Mouse (Mus musculus): Measurements from ENCODE around the gene Sel1l. TPM values are rescaled to one million over a fixed set of nuclear protein-coding genes. Genes with fewer than 3 reads are reported as not detected.

The Sel1l gene
- 100 to 1,000 TPM; 162 to 163 TPM for total RNA-seq (2021)

DNA sequence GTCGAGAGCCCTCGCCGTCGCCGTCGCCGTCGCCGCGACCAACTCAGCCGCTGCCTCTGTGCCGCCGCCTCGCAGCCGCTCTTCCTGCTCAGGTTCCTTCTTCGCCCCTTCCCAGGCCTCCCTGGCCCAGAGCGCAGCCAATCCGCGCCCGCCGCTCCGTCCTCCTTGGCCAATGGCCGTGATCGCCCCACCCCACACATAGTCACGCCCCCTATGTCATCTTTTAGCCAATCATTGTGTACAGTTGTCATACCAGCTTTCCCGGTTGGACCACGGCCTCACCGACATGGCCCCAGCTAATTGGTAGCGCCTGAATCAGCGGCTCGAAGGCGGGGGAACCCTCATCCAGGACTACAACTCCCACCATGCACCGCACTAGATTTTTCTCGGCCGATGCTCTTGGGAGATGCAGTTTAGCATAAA lies at the start of gene Sel1l:
Gene Sel1l (minus strand): TSS at position 113 of the 423 bp plus-strand sequence.
- DNase-seq (ENCODE audit: low spot score in 2 of 2), result peak; percentile 98 to 100
- intact Hi-C loops (cut with DNase I), result no loop called here

DNA sequence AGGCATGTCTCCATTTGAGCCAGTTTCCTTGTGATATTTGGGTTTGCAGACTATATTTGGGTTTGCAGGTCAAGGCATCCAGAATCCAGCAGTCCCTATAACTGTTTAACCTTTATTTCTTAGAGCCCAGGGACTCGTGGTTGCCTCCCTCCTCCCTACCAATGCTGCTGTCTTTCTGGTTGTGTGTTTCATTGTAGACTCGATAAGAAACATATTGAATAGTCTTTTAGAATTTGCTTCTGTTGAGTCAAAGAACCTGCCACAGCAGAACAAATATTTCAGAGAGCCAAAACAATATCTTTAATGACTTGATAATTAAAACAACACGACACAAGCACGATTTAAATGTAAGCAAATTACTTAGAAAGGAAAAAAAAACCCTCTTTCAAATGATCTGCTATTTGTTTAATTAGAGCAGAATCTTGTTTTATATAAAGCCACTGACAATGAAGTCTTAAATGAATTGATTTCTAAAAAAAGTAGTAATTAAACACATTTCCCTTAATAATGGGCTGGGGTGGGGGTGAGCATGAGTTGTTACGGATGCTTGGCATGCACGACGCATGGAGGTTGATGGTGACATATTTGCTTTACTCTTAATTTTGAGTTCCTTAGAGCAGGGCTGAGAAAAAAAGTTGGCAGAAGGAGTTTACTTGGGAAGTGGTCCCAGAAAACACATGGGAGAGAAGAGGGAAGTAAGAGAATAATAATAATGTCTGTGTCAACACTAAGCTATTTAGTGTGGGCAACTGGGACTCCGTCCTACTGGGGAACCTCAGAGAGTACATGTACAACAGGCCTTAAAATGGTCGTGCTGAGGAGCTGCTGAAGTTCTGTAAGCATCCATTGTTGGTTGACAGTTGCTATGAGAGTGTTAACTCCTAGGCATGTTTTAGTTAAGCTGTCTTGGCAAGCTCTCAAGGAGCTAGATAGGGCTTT lies 43.9 kb upstream of the Sel1l start:
- intact Hi-C loops (cut with DNase I), result no loop called here
- DNase-seq (ENCODE audit: low spot score in 2 of 2), result no peak

DNA sequence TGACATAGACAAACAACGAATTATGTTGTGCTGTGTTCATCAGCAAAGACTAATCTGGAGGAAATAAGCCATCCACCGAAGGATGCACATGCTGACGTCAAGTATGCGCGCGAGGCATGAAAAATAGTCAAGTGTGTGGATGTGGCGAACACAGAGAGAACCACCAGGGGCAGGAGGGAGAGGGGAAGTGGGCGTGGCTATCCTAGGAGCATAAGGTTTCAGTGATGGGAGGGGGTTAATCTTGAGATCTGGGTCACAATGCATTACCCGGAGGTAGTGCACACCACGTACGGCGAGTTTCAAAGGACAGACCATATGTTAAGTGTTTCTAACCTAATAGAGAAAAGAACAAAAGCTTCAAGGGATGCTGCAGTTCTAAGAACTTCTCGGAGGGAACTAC lies 31.5 kb upstream of the Sel1l start:
- intact Hi-C loops (cut with DNase I), result no loop called here
- no peak for DNase-seq (ENCODE audit: low spot score in 2 of 2)

DNA sequence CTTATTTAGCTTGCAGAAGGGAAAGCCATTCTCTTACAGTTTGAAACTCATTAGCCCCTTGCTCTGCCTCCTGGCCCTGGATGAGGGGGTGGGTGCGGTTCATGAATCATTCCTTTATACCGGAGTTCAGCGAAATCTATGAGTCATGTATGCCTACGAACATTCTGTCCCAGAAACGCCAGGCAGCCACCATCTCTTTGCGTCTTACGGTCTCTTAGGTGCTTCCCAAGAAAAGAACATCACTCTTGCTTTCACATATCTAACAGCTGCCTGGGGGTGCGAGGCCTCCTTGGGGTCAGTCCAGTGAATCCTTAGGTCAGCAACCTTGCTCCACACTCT lies 29.9 kb upstream of the Sel1l start:
- intact Hi-C loops (cut with DNase I), result no loop called here
- peak; percentile 63 to 92 for DNase-seq (ENCODE audit: low spot score in 2 of 2)

DNA sequence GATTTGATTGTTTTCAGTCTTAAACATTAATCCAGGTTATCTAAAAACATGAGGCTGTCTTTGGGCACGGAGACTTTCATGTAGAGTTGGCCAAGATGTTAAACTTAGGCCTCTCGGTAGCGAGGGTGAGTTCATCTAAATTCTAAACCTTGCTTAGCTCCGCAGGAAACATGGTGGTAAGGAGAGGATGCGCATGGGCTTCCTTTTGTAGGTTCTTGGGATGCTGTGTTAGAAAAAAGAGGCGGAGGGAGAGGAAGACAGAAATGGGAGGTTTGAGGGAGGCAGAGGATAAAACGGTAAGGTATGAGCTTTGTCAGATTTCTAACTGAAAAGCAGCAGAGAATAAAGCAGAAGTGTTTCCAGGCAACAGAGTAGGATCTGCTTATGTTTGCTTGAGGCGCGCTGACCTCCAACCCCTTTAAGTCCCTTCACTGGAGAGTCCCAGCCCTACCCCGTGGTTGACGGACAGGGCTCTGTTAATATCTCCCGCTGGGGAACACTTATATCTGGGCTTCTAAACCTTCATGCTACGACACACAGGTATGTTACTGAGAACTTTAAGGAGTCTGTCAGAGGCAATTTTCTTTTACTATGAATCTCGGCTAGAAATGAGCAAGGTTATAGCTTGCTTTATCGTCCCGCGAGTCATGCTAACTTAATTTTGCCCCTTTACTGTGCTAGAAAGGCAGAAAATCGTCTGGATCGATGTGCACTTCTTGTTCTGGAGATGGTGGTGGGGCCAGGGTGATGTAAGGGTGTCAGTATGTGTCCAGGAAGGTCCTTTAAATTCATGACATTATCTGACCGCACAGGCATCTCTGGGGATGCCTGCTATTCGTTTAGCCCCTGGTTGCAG lies 29.3 kb upstream of the Sel1l start:
- peak in 1 of 2 experiments; percentile 28 for DNase-seq (ENCODE audit: low spot score in 2 of 2)
- intact Hi-C loops (cut with DNase I), result no loop called here

DNA sequence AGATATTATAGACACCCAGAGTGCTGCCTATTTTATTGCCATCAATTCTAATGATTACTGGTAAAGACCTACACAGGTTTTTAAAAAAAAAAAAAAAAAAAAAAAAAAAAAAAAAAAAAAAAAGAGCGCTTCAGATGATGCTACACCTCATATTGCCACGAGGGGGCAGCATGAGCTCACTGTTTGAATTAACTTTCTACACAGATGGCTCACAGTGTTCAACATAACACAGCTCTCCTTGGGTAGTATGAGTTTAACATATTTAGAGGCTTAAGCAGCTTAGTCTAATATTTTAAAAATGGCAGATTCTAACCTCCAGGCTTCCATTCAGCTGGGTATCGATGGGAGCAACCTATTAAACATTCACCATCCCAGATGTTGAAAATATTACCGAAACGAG lies 28.7 kb upstream of the Sel1l start:
- intact Hi-C loops (cut with DNase I), result loop anchor here (2.0 kb wide), 1 partner anchor 425 kb away; no protein-coding TSS in a partner anchor
- peak; percentile 48 to 58 for DNase-seq (ENCODE audit: low spot score in 2 of 2)

DNA sequence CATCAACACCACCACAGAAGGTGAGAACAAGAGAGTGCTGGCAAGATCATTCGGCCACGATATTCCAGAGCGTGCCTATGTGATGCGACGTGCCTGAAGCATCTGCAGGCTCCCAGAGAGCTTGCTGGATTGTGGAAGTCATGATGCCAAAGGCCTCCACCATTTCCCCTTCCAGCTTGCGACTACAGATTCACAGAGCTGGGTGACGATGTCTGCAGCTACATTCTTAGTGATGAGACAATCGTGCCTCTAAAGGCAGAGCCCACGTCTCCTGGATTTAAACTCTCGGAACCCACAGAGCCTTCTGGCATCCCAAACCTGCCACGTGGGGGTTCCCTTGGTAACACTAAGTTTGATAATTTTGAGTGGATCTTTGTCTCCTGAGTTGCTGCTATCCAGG lies 21.7 kb upstream of the Sel1l start:
- DNase-seq (ENCODE audit: low spot score in 2 of 2), result peak in 1 of 2 experiments; percentile 65
- intact Hi-C loops (cut with DNase I), result no loop called here

DNA sequence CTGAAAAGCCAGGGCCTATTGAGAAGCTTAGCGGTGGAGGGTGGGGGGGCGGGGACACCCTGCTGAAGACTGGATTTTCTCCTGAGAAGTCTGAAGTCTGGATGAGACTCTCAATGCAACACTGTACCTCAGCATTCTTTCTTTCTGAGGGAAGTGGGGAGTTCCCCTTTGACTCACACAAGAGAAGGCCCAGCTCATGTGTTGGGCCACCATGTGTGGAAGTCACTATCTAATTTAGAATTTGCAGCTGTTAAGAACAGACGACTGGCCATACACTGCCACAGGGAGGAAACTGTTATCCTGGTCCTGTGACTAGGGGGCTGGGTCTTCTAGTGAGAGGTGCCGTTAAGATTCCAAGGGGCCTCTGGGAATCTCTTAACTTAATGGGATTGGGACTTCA lies 20.4 kb upstream of the Sel1l start:
- intact Hi-C loops (cut with DNase I), result no loop called here
- no peak for DNase-seq (ENCODE audit: low spot score in 2 of 2)

DNA sequence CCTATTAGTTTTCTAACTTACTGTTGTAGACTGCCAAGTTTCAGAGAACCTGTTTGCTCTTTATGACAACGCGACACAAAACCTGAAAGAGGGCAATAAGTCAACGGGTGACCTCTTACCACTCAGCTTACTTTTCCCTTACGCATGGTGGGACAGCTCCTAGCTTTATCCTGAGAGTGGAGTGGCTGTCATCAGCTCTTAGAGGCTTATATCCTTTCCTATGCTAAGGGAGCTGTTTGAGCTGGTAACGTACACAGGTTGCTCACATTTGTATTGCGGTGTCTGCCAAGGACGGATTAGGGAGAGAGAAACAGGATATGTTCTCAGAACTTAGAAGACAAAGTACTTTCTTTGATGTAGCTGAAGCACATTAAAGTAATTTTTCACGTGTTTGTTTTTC lies 5.4 kb upstream of the Sel1l start:
- DNase-seq (ENCODE audit: low spot score in 2 of 2), result no peak
- intact Hi-C loops (cut with DNase I), result no loop called here

DNA sequence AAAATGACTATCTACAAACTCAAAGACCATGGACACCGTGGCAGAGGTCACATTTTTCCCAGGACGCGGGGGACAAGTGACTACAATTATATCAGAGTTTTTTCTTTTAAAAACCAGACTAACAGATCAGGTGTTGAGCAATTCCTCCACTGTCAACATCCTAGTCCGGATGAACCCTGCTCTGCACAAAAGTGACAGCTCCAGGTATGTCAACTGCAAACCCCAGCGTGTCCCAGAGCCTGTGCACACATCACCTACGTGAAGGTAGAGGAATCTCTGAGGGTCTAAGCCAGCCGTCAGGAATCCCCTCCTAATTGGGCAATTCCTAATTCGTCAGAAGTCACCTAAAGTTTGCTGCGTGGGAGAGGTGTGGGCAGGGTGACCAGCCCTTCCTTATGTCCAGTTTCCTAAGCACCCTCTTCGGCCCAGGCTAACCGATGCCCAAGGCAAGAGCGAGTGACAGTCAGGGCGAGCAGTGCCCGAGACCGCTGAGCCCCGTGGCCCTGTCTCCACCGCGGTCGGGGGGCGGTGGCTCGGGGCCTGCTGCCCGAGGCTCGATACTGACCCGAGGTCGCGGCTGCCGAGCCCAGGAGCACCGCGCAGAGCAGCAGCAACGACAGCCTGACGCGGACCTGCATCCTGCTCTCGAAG lies 438 bp downstream of the Sel1l start:
- no peak for DNase-seq (ENCODE audit: low spot score in 2 of 2)
- intact Hi-C loops (cut with DNase I), result no loop called here

DNA sequence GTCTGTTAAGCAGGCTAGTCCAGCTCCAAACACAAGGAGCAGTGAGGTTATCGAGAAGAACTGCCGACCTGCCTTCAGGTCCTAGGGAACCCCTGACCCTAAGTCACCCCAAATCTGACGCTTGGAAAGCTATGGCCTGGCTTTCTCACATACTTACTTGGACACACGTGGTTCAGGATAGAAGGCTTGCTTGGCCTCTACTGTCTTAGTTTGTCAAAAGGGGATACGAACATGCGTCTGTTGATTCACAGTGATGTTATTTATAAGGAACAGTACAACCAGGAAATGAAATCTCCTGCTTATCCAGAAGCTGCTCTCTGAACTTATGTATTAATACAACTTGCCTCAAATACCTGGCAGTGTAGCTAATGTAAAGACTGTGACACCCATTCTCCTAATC lies 2.9 kb downstream of the Sel1l start:
- intact Hi-C loops (cut with DNase I), result no loop called here
- DNase-seq (ENCODE audit: low spot score in 2 of 2), result no peak

DNA sequence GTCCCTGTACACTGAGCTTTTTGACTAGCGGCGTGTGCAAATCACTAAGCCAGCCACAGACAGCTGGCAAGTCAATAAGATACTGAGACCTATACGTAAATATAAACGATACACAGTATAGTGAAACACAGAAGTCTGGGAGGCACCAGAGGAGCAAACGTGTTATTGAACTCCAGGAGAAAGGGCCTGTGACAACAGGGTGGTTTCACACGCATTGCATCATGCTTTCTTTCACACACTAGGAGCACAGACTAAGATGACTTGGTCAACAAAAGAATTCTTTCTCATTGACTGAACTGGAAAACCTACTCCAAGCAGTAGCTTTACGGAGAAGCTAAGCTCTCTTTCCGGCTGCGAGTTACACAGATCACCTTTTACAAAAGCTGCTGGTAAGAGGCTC lies 3.6 kb downstream of the Sel1l start:
- intact Hi-C loops (cut with DNase I), result no loop called here
- DNase-seq (ENCODE audit: low spot score in 2 of 2), result no peak

DNA sequence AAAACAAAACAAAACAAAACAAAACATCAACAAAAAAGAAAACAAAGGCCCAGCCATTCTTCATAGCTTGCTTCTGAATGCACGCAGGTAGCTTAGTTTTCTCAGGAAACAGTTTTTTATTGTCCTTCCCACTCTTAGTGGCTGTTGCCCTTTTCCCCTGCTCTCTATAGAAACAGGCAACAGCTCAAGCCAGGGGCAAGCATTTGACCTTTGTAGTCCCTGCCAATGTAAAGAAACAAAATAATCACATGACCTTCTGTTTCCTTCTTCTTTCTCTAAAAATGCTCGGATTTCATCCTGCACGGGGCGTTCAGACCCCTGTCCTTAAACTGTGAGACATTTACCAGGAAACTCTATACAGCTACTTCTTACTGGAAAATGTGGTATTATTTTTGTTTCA lies 4.4 kb downstream of the Sel1l start:
- DNase-seq (ENCODE audit: low spot score in 2 of 2), result no peak
- intact Hi-C loops (cut with DNase I), result no loop called here

DNA sequence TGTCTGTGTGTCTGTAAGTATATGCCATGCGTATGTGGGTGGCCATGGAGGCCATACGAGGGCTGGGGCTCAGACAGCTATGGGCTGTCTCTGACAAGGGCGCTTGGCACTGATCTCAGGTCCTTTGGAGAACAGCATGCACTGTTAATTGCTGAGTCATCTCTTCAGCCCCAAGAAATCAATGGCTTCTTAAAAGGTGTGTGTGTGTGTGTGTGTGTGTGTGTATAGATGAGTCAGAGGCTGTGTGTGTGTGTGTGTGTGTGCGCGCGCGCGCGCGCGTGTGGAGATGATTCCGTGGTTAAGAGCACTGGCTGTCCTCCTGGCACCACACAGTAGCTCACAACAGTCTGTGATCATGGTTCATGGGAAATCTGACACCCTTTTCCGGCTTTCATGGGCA lies 5.1 kb downstream of the Sel1l start:
- intact Hi-C loops (cut with DNase I), result no loop called here
- no peak for DNase-seq (ENCODE audit: low spot score in 2 of 2)

DNA sequence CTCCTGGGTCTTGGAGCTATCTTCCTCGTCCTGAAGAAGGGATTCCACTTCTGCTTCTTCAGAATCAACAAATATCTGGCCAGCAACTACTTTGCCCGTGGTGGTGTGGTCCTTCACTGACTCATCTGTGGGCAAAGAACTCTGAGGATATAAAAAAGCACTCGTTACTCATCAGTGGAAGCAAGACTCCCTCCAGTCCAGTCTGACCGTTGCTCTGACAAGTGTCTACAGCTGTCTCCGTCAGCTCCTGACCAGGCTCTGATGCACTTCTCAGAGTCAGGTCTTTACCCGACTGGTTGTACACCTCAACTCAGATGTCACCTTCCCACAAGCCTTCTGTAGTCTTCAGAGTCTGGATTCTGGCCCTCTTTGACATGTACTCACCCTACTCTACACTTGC lies 7.2 kb downstream of the Sel1l start:
- DNase-seq (ENCODE audit: low spot score in 2 of 2), result no peak
- intact Hi-C loops (cut with DNase I), result no loop called here

DNA sequence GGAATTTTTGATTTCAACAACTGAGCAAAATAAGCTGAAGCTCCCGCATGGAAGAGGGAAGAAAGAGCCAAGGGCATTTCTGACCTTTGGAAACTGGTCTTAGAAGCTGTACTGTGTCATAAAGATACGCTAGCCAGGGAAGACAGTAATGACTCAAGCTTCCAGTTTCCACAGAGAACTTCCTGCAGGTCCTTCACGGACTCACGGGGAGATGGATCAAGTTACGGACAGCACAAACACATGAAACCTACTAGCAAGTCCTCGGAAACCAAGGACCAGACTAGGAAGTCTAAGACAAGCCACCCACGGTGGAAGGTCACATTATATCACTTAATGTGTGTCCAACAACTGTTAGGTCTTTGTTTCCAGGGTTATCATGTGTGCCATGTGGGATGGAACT lies 10.7 kb downstream of the Sel1l start:
- intact Hi-C loops (cut with DNase I), result no loop called here
- DNase-seq (ENCODE audit: low spot score in 2 of 2), result no peak

DNA sequence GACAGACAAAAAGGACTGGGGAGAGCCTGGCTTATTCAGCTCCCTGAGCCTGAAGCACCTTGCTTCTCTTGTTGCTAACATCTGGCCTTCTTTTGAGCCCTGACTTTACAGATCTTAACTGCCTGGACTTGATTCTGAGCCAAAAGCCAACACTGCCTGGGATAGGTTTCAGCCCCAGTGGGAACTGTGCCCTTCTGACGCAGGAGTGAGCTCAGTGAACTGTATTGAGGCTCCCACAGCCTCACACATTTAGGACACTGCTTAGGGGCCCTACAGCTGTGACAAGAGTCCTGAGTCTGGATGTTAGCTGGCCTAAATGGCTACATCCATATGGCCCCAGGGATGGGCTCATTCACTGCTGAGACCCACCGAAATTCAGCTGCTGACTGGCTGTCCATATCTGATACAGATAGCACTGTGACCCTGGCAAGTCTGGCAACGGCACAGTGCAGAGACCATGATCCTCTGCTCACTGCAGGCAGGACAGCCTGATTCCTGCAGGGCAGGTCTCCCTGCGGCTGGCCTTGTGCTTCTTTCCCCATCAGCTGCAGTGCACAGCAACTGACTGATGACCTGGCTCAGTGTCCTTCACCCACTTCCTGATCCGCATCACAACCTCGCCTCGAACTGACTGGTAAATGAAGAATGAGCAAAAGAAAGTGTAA lies 11.4 kb downstream of the Sel1l start:
- intact Hi-C loops (cut with DNase I), result no loop called here
- DNase-seq (ENCODE audit: low spot score in 2 of 2), result no peak

DNA sequence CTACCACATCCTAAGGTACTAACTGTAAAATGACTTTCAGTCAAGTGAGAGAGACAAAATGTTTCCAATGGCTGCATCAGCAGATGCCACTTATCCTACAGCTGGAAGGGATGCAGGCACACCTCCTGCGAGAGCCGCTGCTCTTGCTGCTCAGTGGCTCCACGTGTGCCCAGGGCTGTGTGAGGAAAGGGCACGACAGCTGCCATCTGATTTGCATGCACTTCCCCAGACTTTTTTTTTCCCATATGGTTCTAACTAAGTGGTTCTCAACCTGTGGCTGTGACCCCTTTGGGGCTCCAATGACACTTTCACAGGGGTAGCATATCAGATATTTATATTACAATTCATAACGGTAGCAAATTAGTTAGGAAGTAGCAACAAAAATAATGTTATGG lies 15.0 kb downstream of the Sel1l start:
- DNase-seq (ENCODE audit: low spot score in 2 of 2), result no peak

DNA sequence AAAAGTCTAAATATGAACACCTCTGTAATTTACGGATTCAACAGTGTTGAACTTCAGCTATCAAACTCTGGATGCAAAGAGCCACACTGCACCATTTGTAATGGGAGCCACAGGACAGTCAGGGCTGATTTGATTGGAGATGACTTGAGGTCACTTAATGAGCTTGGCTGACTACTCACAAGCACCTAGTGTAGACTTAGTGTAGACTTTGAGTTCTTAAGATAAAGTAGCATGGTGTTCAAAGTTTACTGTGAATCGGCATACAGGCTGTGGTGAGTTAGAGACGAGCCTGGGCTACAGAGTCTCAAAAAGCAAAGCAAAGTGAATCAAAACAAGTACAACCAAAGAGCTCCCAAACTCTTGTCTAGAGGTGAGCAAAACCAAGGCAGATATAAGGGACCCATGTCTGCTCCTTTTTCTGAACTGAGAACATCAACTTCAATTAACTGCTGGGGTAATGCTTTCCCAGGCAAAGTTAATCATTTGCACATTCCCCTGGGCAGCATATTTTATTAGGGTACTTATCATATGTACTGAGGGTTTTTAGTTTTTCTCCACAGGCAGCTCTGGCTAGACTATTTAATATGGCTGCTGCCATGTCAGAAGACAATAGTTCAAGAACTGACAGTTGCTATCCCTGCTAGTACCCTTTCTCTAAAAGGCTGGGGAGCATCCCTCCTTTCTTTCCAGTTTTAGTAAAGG lies 15.6 kb downstream of the Sel1l start:
- intact Hi-C loops (cut with DNase I), result no loop called here
- DNase-seq (ENCODE audit: low spot score in 2 of 2), result no peak

More for the DNA sequence above, 15.0 kb downstream of the Sel1l start:
- intact Hi-C loops (cut with DNase I), result no loop called here

Measured in left cerebral cortex, postnatal 25 days (tissue).